Mouse (Mus musculus) neural tube, embryonic 14.5 days (tissue): Measurements from ENCODE around the gene H2-M5. TPM values are rescaled to one million over a fixed set of nuclear protein-coding genes. Genes with fewer than 3 reads are reported as not detected.
"Not testable (repeated sequence)": the region's sequence is repeated elsewhere in the genome, so short reads cannot be mapped to it uniquely, and the experiment has no call there.

ENCODE experiments used
- ATAC-seq: fragments of 200-750 bp; cut with Nextera tagmentation; 2 replicates; pipeline ENCODE4 v1.8.0; 2017; ENCODE audit warnings: low read depth, mild to moderate bottlenecking, moderate TSS enrichment, moderate library complexity
- H3K27ac ChIP-seq: fragments of 300-500 bp; sonication (generic); 2 replicates; pipeline ENCODE4 v1.5.1; 2014; ENCODE audit warnings: low read depth, mild to moderate bottlenecking, control low read depth, low read length, moderate library complexity, mixed read lengths
- H3K27me3 ChIP-seq: fragments of 300-500 bp; sonication (generic); 2 replicates; pipeline ENCODE4 v1.6.1; 2014; ENCODE audit warnings: low read length; ENCODE audit not compliant: control insufficient read depth, insufficient read depth
- H3K36me3 ChIP-seq: fragments of 300-500 bp; sonication (generic); 2 replicates; pipeline ENCODE4 v1.6.1; 2014; ENCODE audit warnings: low read length, mixed read lengths; ENCODE audit not compliant: control insufficient read depth, insufficient read depth
- H3K4me1 ChIP-seq: fragments of 300-500 bp; sonication (generic); 2 replicates; pipeline ENCODE4 v1.6.1; 2014; ENCODE audit warnings: low read length; ENCODE audit not compliant: control insufficient read depth, insufficient read depth
- H3K4me2 ChIP-seq: fragments of 300-500 bp; sonication (generic); 2 replicates; pipeline ENCODE4 v1.6.1; 2014; ENCODE audit warnings: mild to moderate bottlenecking, low read depth, low read length, control low read depth
- H3K4me3 ChIP-seq: fragments of 300-500 bp; sonication (generic); 2 replicates; pipeline ENCODE4 v1.5.1; 2014; ENCODE audit warnings: low read depth, low read length, control low read depth, mixed read lengths
- H3K9ac ChIP-seq: fragments of 300-500 bp; sonication (generic); replicated peaks from 2 replicates; pipeline ENCODE4 v1.6.1; 2014; ENCODE audit warnings: low read depth, mild to moderate bottlenecking, control low read depth, low read length, mixed read lengths
- H3K9me3 ChIP-seq: fragments of 300-500 bp; sonication (generic); 2 replicates; pipeline ENCODE4 v1.6.1; 2016; ENCODE audit warnings: low read length; ENCODE audit not compliant: control insufficient read depth
- WGBS: fragments of 180-500 bp; shearing (Covaris S2); extraction: QIAGEN DNeasy Blood & Tissue Kit; methylation state at CpG from one replicate; pipeline ENCODE4 v1.1.7; 2014; 5-methylcytosine and 5-hydroxymethylcytosine counted together
- polyA plus RNA-seq: library from polyadenylated mRNA; unstranded; fragments of >200 nt; fragmentation: Nextera tagmentation; extraction: Ambion mirVana; gene quantifications from 2 replicates; pipeline ENCODE4 v1.2.1, GENCODE M21; 2014

The H2-M5 gene
- polyA plus RNA-seq, 1 experiment from 2014 or later, result 2.1 TPM

DNA sequence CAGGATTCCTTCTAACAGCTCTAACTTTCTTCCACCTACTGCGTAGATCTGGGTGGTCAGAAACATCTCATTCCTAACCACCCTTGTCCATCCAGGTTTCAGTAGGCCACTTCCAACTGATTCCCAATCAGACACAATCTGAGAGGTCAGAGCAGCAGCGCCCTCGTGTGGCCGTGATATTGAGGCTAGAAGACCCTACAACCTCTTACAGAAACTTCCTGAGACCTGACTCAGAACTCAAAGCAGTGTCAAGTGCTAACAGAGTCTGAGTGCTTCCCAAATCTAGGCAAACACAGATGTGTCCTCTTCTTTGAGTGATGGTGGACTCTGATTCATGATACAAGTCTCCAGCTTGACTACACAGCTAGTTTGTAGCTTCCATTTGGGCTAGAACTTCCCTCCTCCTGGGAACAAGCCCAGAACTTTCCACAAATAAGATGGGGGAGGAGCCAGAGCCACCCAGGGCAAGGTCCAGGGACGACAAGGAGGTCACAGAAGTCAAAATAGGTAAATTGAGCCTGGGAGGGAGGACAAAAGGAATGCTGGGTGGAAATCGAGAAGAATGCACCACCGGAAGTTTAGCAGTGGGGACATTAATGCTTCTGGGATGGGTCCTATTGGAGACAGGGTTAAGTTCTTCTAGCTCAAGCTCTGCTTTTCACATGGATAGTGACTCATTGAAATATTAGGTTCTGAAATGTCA lies 7.8 kb upstream of the H2-M5 start:
- no peaks in the 10 kb centered on the region for H3K9me3 ChIP-seq
- H3K36me3 ChIP-seq, result no peaks in the 10 kb centered on the region
- H3K4me3 ChIP-seq, result no peak overlapping the region
- no peak overlapping the region for H3K27ac ChIP-seq
- H3K4me2 ChIP-seq, result no peak overlapping the region
- H3K9ac ChIP-seq, result no peak overlapping the region
- H3K27me3 ChIP-seq, result no peaks in the 10 kb centered on the region
- no peaks in the 10 kb centered on the region for H3K4me1 ChIP-seq
- no peak for ATAC-seq
- WGBS, result 28% methylated on average over 7 of the region's 7 CpGs

DNA sequence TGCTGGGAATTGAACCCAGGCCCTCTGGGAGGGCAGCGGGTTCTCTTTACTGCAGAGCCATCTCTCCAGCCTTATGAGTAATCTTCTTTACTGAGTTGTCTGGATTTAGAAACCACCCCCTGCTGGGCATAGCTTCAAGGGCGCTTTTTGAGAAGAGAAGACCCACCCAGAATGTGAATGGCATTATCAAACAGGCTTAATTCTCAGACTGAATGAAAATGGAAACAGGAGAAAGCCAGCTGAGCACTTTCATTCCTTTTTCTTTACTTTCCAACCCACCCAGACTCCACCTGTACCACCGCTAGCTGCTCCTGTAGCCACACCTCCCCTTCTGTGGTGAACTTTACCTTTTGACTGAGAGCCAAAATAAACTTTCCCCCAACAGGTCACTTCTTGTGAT lies 6.1 kb upstream of the H2-M5 start:
- H3K4me1 ChIP-seq, result no peaks in the 10 kb centered on the region
- no peaks in the 10 kb centered on the region for H3K9me3 ChIP-seq
- H3K36me3 ChIP-seq, result no peaks in the 10 kb centered on the region
- no peak for ATAC-seq
- no peak overlapping the region for H3K4me2 ChIP-seq
- 67% methylated on average over 3 of the region's 3 CpGs for WGBS
- H3K9ac ChIP-seq, result no peak overlapping the region
- H3K27me3 ChIP-seq, result no peaks in the 10 kb centered on the region
- no peak overlapping the region for H3K27ac ChIP-seq
- H3K4me3 ChIP-seq, result no peak overlapping the region

DNA sequence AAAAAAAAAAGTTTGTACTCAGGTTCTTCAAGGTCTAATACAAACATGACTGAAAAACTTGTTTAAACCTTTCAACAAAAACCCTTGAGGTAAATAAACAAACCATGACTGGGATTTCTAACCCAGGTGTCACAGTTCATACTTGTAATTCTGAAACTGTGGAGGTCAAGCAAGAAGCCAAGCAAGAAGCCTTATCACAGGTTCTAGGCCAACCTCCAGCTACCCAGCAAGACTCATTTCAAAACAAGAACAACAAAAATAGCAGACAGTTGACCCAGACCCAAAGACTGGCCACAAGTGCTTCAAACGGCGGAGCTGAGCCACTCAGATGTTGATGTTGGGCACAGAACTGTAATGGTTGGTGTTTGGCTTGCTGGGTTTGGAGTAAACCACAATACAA lies 5.2 kb upstream of the H2-M5 start:
- WGBS, result 90% methylated on average over 2 of the region's 2 CpGs
- no peak for ATAC-seq
- H3K4me2 ChIP-seq, result no peak overlapping the region

DNA sequence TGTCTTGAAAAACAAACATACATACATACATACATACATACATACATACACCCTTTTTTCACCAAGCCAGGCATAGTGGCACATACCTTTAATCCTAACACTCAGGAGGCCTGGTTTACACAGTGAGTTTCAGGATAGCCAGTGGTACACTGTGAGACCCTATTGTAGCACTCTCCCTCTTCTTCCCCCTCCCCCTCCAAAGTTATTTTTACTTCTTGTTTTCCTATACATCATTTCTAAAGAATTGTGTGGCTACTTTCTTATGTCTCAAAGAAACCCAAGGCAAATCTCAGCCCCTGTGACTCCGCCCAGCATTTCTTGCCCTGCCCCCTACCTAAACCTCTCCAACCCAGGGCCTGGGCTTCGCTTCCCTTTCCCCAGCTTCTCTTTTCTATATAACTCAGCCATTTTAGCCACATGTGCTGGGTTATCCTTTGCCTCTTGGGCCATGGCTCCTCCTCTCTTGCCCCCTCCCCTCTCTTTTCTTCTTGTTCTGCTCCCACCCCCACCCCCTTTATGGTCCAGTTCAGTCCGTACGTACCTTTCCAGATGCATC lies 4.5 kb upstream of the H2-M5 start:
- 92% methylated on average over 4 of the region's 4 CpGs for WGBS
- no peak for ATAC-seq
- Histone ChIP-seq H3K4me3 (no peak overlapping the region), H3K27ac (no peak overlapping the region), H3K4me2 (no peak overlapping the region), H3K9me3 (no peaks in the 10 kb centered on the region), H3K27me3 (peaks cover 4% of the 10 kb centered on the region; the same call in 1 of the 2 replicates), H3K36me3 (no peaks in the 10 kb centered on the region), H3K9ac (no peak overlapping the region), H3K4me1 (no peaks in the 10 kb centered on the region)

More for the DNA sequence above, 5.2 kb upstream of the H2-M5 start:
- no peak overlapping the region for H3K27ac ChIP-seq
- no peak overlapping the region for H3K9ac ChIP-seq
- H3K36me3 ChIP-seq, result no peaks in the 10 kb centered on the region
- H3K27me3 ChIP-seq, result peaks cover under 1% of the 10 kb centered on the region; the same call in 1 of the 2 replicates
- no peaks in the 10 kb centered on the region for H3K4me1 ChIP-seq
- H3K9me3 ChIP-seq, result no peaks in the 10 kb centered on the region
- H3K4me3 ChIP-seq, result no peak overlapping the region

DNA sequence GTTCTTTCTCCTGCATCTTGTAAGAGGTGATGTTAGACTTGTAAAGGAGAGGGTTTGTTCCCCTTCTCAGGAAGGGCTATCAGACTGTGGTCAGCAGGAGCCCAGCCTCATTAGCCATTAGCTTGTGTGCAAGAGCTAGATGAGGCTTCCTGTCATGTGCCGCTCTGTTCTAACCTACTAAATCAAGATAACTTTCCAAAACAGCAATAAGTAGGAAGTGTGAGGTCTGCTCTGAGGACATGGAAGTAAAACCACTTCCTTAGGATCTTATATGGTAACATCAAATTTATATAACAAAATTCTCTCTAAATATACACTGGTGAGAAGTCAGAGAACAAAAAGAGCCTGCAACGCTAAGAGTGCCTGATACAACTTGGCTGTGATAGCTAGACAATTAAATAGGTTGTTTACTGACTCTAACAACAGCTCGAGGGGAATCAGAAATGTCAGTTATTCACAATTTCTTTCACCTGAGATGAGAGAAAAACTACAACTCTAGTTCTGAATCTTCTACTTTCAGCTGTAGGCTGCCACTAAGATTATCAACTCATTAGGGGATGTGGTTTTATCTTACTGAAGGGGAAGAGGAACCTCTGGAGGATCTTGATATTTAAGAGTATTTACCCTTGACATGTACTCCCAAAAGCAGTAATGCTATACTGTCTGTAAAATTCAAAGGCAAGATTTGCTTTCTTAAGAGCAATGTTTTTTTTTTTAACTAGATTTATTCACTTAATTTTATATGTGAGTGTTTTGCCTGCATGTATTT lies 3.2 kb upstream of the H2-M5 start:
- H3K9ac ChIP-seq, result no peak overlapping the region
- no peak overlapping the region for H3K4me3 ChIP-seq
- H3K4me1 ChIP-seq, result no peaks in the 10 kb centered on the region
- H3K36me3 ChIP-seq, result no peaks in the 10 kb centered on the region
- peaks cover 11% of the 10 kb centered on the region for H3K27me3 ChIP-seq
- 74% methylated on average over 3 of the region's 3 CpGs for WGBS
- H3K27ac ChIP-seq, result no peak overlapping the region
- no peaks in the 10 kb centered on the region for H3K9me3 ChIP-seq
- ATAC-seq, result no peak
- H3K4me2 ChIP-seq, result no peak overlapping the region

DNA sequence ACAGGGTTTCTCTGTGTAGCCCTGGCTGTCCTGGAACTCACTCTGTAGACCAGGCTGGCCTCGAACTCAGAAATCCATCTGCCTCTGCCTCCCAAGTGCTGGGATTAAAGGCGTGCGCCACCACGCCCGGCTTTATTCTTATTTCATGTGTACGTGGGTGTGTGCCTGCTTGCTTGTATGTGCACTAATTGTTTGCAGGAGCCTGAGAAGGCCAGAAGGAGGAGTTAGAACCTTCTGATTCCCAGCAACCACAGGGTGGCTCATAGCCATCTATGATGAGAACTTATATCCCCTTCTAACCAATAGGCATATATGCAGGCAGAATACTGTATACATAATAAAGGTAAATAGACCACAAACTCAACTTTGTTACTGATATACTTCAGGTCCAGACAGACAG lies 1.3 kb upstream of the H2-M5 start:
- peaks cover 12% of the 10 kb centered on the region for H3K27me3 ChIP-seq
- not testable (repeated sequence) for H3K4me2 ChIP-seq, H3K9me3 ChIP-seq, H3K9ac ChIP-seq, H3K4me1 ChIP-seq, H3K27ac ChIP-seq, ATAC-seq, H3K36me3 ChIP-seq, H3K4me3 ChIP-seq
- WGBS, result 94% methylated on average over 6 of the region's 6 CpGs

DNA sequence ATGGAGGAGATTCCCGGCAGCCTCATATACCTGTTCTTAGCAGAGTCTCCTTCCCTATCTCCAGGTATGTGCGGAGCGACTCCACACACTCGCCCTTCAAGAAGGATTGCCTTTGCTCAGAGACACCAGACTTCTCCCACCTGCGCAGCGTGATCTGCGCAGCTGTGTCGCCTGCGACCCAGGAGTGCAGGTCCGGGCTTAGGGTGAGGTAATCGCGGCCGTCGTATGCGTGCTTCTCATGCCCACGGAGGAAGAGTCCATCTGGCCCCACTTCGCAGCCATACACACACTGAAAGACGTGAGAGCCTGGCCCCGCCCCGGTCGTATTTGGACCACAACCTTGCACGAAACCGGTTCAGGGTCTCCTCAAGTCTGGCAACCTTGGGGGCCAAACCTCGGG lies 862 bp downstream of the H2-M5 start:
- Histone ChIP-seq H3K36me3 (no peaks in the 10 kb centered on the region), H3K9ac (no peak overlapping the region), H3K9me3 (no peaks in the 10 kb centered on the region), H3K27me3 (peaks cover 12% of the 10 kb centered on the region), H3K4me2 (0 out of 2 replicates have a peak overlapping the region, but pooled peaks have one; percentile 12), H3K4me3 (no peak overlapping the region; the same call in 1 of the 2 replicates), H3K4me1 (no peaks in the 10 kb centered on the region), H3K27ac (no peak overlapping the region)
- peak; percentile 44; the same call in 1 of the 2 replicates for ATAC-seq
- WGBS, result 10% methylated on average over 24 of the region's 24 CpGs

DNA sequence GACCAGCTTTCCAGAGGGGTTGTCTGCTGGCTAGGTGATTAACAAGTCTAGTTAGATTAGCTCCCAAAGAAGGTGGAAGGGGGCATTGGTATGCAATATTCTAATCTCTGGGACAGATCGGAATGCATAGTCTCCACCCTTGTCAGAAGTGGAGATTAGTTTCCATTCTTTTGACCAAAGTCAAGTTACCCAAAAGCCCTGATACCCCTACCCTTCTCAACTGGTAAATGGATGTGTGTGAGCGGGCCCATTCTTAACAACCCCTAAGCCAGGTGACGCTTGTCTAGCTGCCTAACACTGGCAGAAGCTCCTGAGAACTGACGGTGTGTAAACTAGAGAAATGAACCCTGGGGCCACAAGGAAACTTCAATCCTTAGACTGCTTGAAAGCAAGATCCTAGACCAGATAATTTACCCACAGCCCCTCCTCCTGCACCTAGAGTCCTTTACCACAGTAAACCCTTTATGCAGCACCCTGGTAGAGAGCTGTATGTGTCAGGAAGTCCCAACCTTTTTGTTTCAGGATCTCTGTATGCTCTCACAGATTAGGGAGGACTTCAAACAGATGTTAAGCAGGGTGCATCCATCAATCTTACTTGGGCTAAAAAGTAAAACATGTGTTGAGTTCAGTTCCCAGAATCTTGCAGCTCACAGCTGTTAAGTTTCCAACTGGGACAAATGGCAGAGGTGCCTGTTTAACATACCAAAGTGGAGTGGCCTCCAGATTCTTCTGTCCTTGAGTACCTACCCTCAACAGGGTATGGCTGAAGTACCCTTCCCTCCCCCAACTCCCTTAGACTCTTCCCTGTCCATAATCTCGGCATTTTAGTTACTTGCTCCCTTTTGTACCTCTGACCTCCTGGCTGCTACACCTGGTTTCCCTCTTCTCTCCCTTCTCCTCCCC lies 6.8 kb downstream of the H2-M5 start:
- Histone ChIP-seq H3K27me3 (0 out of 2 replicates have a peak, but pooled peaks cover 1% of the 10 kb centered on the region), H3K36me3 (no peaks in the 10 kb centered on the region), H3K4me3 (no peak overlapping the region), H3K9ac (no peak overlapping the region), H3K4me1 (no peaks in the 10 kb centered on the region), H3K9me3 (no peaks in the 10 kb centered on the region), H3K27ac (no peak overlapping the region), H3K4me2 (no peak overlapping the region)
- no peak for ATAC-seq
- WGBS, result 30% methylated on average over 5 of the region's 5 CpGs
